Mouse (Mus musculus) embryo, embryonic 9.5 days (tissue): Measurements from ENCODE around the gene Lrrc58.

Experiments used
- DNase-seq: peaks from one replicate; pipeline ENCODE4 v3.0.0-alpha.2; 2017; ENCODE audit errors: extremely low spot score

The Lrrc58 gene

GRCm38 (mm10) chr16:37920842-37921409 is 52.7 kb downstream of the Lrrc58 start:
- no peak for DNase-seq

GRCm38 (mm10) chr16:37926087-37926486 is 57.9 kb downstream of the Lrrc58 start:
- DNase-seq = no peak

GRCm38 (mm10) chr16:37927117-37927516 is 58.9 kb downstream of the Lrrc58 start:
- DNase-seq = no peak

- DNase-seq = no peak
Observed at GRCm38 (mm10) chr16:37929006-37929405, 60.8 kb downstream of the Lrrc58 start.

GRCm38 (mm10) chr16:37929626-37930025 is 61.4 kb downstream of the Lrrc58 start:
- DNase-seq = no peak

GRCm38 (mm10) chr16:37934932-37935331 is 66.7 kb downstream of the Lrrc58 start:
- DNase-seq = no peak

GRCm38 (mm10) chr16:37937276-37937675 is 69.1 kb downstream of the Lrrc58 start:
- no peak for DNase-seq
